Mouse (Mus musculus): ENCODE measurements around the gene Rab4a. TPM values are rescaled to one million over a fixed set of nuclear protein-coding genes. Genes with fewer than 3 reads are reported as not detected.

Gene Rab4a
- polyA plus RNA-seq (2014; fragmentation: Illumina TruSeq; extraction: RNeasy Lipid Tissue Mini Kit (QIAGEN cat#74804); ENCODE audit: low read depth, low replicate concordance) = 13.7 TPM

DNA sequence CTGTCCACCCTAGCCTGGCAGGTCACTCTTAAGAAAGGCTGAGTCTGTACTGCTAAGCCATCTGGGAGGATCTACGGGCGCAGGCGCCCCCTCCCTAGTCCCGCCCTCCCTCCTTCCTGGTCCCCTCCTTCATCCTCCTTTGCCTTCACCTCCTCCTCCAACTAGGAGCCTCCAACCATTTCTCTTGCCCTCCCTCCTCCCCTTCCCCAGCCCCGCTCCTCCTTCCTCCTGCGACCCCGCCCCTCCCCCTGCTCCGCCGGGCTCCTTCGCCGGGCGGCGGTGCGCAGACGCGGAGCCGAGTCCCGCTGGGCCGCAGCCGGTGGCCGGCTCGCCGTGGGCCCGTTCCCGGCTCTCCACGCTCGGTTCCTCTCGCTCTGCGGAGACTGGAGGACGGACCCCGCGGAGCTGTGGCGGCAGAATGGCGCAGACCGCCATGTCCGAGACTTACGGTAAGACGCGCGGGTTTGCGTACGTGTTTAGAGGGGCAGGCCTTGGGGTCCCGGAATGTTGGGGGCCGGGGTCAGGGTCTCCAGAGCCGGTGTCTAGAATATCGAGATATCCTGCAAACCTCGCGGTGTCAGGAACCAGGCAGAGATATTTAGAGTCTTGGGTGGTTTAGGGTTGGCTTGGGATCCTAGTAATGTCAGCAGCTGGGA is at the start of gene Rab4a:
Gene Rab4a, plus strand, starts transcription at position 268 of the 656 bp plus-strand sequence.

DNA sequence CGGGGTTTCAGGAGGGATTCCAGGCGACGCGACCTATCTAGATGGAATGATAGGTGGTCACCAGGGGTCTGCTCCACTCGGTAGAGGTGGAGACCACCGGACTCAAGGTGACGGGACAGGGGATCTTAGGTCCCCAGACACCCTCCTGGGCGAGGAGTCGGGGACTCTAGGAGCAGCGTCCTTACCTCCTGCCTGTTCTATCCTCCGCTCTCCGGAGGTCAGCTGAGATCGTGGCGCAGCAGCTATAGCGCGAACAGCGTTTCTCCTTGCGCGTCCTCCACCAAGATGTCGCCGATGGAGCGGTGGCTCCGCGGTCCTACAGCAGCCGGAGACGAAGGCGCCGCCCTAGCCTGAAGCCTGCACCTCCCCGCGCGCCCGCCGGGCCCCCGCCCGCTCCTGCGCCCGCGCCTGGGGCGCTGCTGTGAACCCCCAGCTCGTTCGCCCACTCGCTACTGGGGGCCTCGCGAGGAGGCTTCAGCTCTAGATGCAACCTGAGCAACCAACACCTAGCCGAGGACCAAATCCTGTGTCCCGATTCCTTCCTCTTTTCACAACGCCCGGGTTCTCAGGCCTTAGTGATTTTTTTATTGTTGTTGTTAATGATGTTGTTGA is 54.0 kb downstream of the Rab4a start, which contains the start of gene Ccsap:
Gene Ccsap, minus strand, starts transcription at position 562 of the 612 bp plus-strand sequence.

Other genes starting within 250 kb of the Rab4a start
- 2.3 TPM for gene Rhou, start 152.1 kb upstream of the Rab4a start, polyA plus RNA-seq (2014; fragmentation: Illumina TruSeq; extraction: RNeasy Lipid Tissue Mini Kit (QIAGEN cat#74804); ENCODE audit: low read depth, low replicate concordance)
- gene Ccsap, start 54.2 kb downstream of the Rab4a start, polyA plus RNA-seq (2014; fragmentation: Illumina TruSeq; extraction: RNeasy Lipid Tissue Mini Kit (QIAGEN cat#74804); ENCODE audit: low read depth, low replicate concordance) = not detected
- not detected for gene Acta1, start 88.8 kb downstream of the Rab4a start, polyA plus RNA-seq (2014; fragmentation: Illumina TruSeq; extraction: RNeasy Lipid Tissue Mini Kit (QIAGEN cat#74804); ENCODE audit: low read depth, low replicate concordance)
- gene Nup133, start 143.3 kb downstream of the Rab4a start, polyA plus RNA-seq (2014; fragmentation: Illumina TruSeq; extraction: RNeasy Lipid Tissue Mini Kit (QIAGEN cat#74804); ENCODE audit: low read depth, low replicate concordance) = 4.6 TPM
- gene Abcb10, start 177.1 kb downstream of the Rab4a start, polyA plus RNA-seq (2014; fragmentation: Illumina TruSeq; extraction: RNeasy Lipid Tissue Mini Kit (QIAGEN cat#74804); ENCODE audit: low read depth, low replicate concordance) = 13.3 TPM
- 3.5 TPM for gene Taf5l, start 215.4 kb downstream of the Rab4a start, polyA plus RNA-seq (2014; fragmentation: Illumina TruSeq; extraction: RNeasy Lipid Tissue Mini Kit (QIAGEN cat#74804); ENCODE audit: low read depth, low replicate concordance)
- 3.8 TPM for gene Urb2, start 215.5 kb downstream of the Rab4a start, polyA plus RNA-seq (2014; fragmentation: Illumina TruSeq; extraction: RNeasy Lipid Tissue Mini Kit (QIAGEN cat#74804); ENCODE audit: low read depth, low replicate concordance)